Mouse (Mus musculus) CH12.LX (cell line): ENCODE results near the gene Sult1e1. TPM values are rescaled to one million over a fixed set of nuclear protein-coding genes. Genes with fewer than 3 reads are reported as not detected.
A peak's percentile ranks its signal among the peaks of the same experiment; 100 is the strongest.

Experiments used
- DNase-seq: peaks from one replicate; pipeline ENCODE4 v3.0.0-alpha.2; 2013; ENCODE audit errors: extremely low read depth
- H3K27ac ChIP-seq: 2 replicates; pipeline ENCODE4 v1.5.1; 2012; ENCODE audit warnings: low read depth, mild to moderate bottlenecking, control low read depth, moderate library complexity; ENCODE audit not compliant: insufficient read depth
- H3K27me3 ChIP-seq: replicated peaks from 2 replicates; pipeline ENCODE3; 2012; ENCODE audit warnings: inconsistent platforms
- H3K36me3 ChIP-seq, 2 experiments: replicated peaks in 1 of 2; 2 replicates each; pipeline versions ENCODE3 to v1.6.1; 2012; ENCODE audit warnings: inconsistent platforms in 1 of 2, low read length in 1 of 2, mild to moderate bottlenecking in 1 of 2, mixed read lengths in 1 of 2, moderate library complexity in 1 of 2; ENCODE audit not compliant: control insufficient read depth in 1 of 2, insufficient read depth in 1 of 2
- H3K4me1 ChIP-seq, 2 experiments: 2 replicates each; pipeline ENCODE4 v1.6.1; 2012; ENCODE audit warnings: inconsistent platforms in 1 of 2, moderate library complexity in 1 of 2; ENCODE audit not compliant: insufficient read depth in 2 of 2, control insufficient read depth in 1 of 2
- H3K4me2 ChIP-seq: 2 replicates; pipeline ENCODE4 v1.6.1; 2012; ENCODE audit warnings: low read depth, mild to moderate bottlenecking, control low read depth; ENCODE audit not compliant: poor library complexity, insufficient read depth, severe bottlenecking
- H3K4me3 ChIP-seq, 3 experiments: fragments of 150-350 bp in 1 of 3; sonication (generic) in 1 of 3; replicated peaks in 1 of 3; 2 replicates each; pipeline versions ENCODE3 to v1.5.1; 2011 to 2012; ENCODE audit warnings: low read depth in 2 of 3, low read length in 2 of 3, mild to moderate bottlenecking in 2 of 3, moderate library complexity in 2 of 3, control low read depth in 1 of 3, improper control_type of control experiment in 1 of 3, inconsistent platforms in 1 of 3, mixed read lengths in 1 of 3; ENCODE audit not compliant: poor library complexity in 1 of 3
- H3K79me2 ChIP-seq: replicated peaks from 2 replicates; pipeline ENCODE4 v1.6.1; 2012; ENCODE audit warnings: mild to moderate bottlenecking, moderate library complexity; ENCODE audit not compliant: control insufficient read depth, poor library complexity, insufficient read depth, severe bottlenecking; ENCODE audit errors: extremely low read depth
- H3K9ac ChIP-seq: 2 replicates; pipeline ENCODE4 v1.6.1; 2012; ENCODE audit warnings: low read depth, mild to moderate bottlenecking, control low read depth, moderate library complexity; ENCODE audit not compliant: insufficient read depth
- H3K9me3 ChIP-seq: replicated peaks from 2 replicates; pipeline ENCODE3; 2012; ENCODE audit warnings: low read length, inconsistent platforms, mixed read lengths
- BHLHE40 ChIP-seq: IDR thresholded peaks from 2 replicates; pipeline ENCODE4 v1.6.1; 2011; ENCODE audit warnings: mild to moderate bottlenecking, low read depth, low read length, improper control_type of control experiment
- CHD1 ChIP-seq: IDR thresholded peaks from 2 replicates; pipeline ENCODE4 v1.6.1; 2012; ENCODE audit warnings: low read depth, low read length, improper control_type of control experiment, inconsistent platforms
- E2F4 ChIP-seq: IDR thresholded peaks from 2 replicates; pipeline ENCODE4 v1.6.1; 2011; ENCODE audit warnings: low read depth, low read length, improper control_type of control experiment; ENCODE audit not compliant: insufficient replicate concordance
- ETS1 ChIP-seq: conservative IDR thresholded peaks from 2 replicates; pipeline ENCODE4 v1.6.1; 2012; ENCODE audit warnings: low read depth, mild to moderate bottlenecking, inconsistent platforms, low read length, improper control_type of control experiment, moderate library complexity
- GABPA ChIP-seq: IDR thresholded peaks from 2 replicates; pipeline ENCODE4 v1.6.1; 2012; ENCODE audit warnings: low read depth, low read length, improper control_type of control experiment, inconsistent platforms; ENCODE audit not compliant: insufficient replicate concordance
- HCFC1 ChIP-seq: IDR thresholded peaks from 2 replicates; pipeline ENCODE4 v1.6.1; 2012; ENCODE audit warnings: low read depth, mild to moderate bottlenecking, inconsistent platforms, low read length, improper control_type of control experiment
- IRF4 ChIP-seq: IDR thresholded peaks from 2 replicates; pipeline ENCODE4 v1.6.1; 2014; ENCODE audit warnings: low read depth, mild to moderate bottlenecking, inconsistent platforms, low read length, improper control_type of control experiment
- MAFK ChIP-seq: IDR thresholded peaks from 2 replicates; pipeline ENCODE4 v1.6.1; 2011; ENCODE audit warnings: low read length, improper control_type of control experiment; ENCODE audit not compliant: insufficient replicate concordance
- MAX ChIP-seq: IDR thresholded peaks from 2 replicates; pipeline ENCODE4 v1.6.1; 2011; ENCODE audit warnings: low read length, improper control_type of control experiment
- MAZ ChIP-seq: IDR thresholded peaks from 2 replicates; pipeline ENCODE4 v1.6.1; 2012; ENCODE audit warnings: low read depth, mild to moderate bottlenecking, inconsistent platforms, low read length, improper control_type of control experiment, moderate library complexity
- NELFE ChIP-seq: IDR thresholded peaks from 2 replicates; pipeline ENCODE4 v1.6.1; 2011; ENCODE audit warnings: low read depth, low read length, improper control_type of control experiment
- POLR2A ChIP-seq: IDR thresholded peaks from 2 replicates; pipeline ENCODE4 v1.6.1; 2011; ENCODE audit warnings: low read depth, mild to moderate bottlenecking, improper control_type of control experiment, low read length
- RCOR1 ChIP-seq: conservative IDR thresholded peaks from 2 replicates; pipeline ENCODE4 v1.6.1; 2012; ENCODE audit warnings: low read depth, mild to moderate bottlenecking, inconsistent platforms, low read length, improper control_type of control experiment
- SIN3A ChIP-seq: IDR thresholded peaks from 2 replicates; pipeline ENCODE4 v1.6.1; 2012; ENCODE audit warnings: low read length, improper control_type of control experiment, inconsistent platforms
- TCF12 ChIP-seq: IDR thresholded peaks from 2 replicates; pipeline ENCODE4 v1.6.1; 2014; ENCODE audit warnings: low read depth, mild to moderate bottlenecking, inconsistent platforms, low read length, improper control_type of control experiment
- UBTF ChIP-seq: IDR thresholded peaks from 2 replicates; pipeline ENCODE4 v1.6.1; 2012; ENCODE audit warnings: low read depth, mild to moderate bottlenecking, inconsistent platforms, low read length, improper control_type of control experiment, moderate library complexity
- USF1 ChIP-seq: IDR thresholded peaks from 2 replicates; pipeline ENCODE4 v1.6.1; 2014; ENCODE audit warnings: low read depth, mild to moderate bottlenecking, inconsistent platforms, low read length, improper control_type of control experiment
- ZNF384 ChIP-seq: IDR thresholded peaks from 2 replicates; pipeline ENCODE4 v1.6.1; 2012; ENCODE audit warnings: low read depth, low read length, improper control_type of control experiment, inconsistent platforms
- dilution Hi-C: fragments of 300-500 bp; cut with MboI; formaldehyde crosslinking; loops from 2 replicates; pipeline ENCODE4 v1.14.3; 2020; ENCODE audit warnings: low sequenced_read_pairs; ENCODE audit not compliant: extremely low pct_unique_long_range_greater_than_20kb, extremely low pct_ligation_motif_present
- in situ Hi-C: fragments of 300-500 bp; cut with MboI; formaldehyde crosslinking; loops from 3 replicates; pipeline ENCODE4 v1.14.3; 2019; ENCODE audit warnings: low sequenced_read_pairs, low pct_ligation_motif_present, low pct_unique_long_range_greater_than_20kb, mixed read lengths
- polyA plus RNA-seq: library from polyadenylated mRNA; unstranded; fragments of >175 nt; gene quantifications from 2 replicates; pipeline ENCODE4 v1.2.1, GENCODE M21; 2012; ENCODE audit warnings: low read depth; ENCODE audit not compliant: insufficient read length
- total RNA-seq, 2 experiments: library from RNA; depleted of rRNA; stranded (reverse); fragments of 300-350 nt in 1 of 2; fragments of >200 nt in 1 of 2; gene quantifications; 2 replicates each; pipeline ENCODE4 v1.2.3; 2012 to 2014

The Sult1e1 gene
- not detected in 2 replicates for total RNA-seq (2012; rRNA removed)
- total RNA-seq (2014; rRNA removed) = not detected in 2 replicates
- not detected in 2 replicates for polyA plus RNA-seq

- in situ Hi-C loops = no loop called here
- no peak for DNase-seq
- Histone ChIP-seq H3K4me1 (no peaks in the 10 kb centered on the region), H3K9ac (no peak within 1 kb of the TSS), H3K9me3 (no peaks in the 10 kb centered on the region), H3K79me2 (no peaks in the 10 kb centered on the region), H3K4me3 (no peak within 1 kb of the TSS), H3K4me2 (no peak within 1 kb of the TSS), H3K27me3 (no peaks in the 10 kb centered on the region), H3K36me3 (no peaks in the 10 kb centered on the region), H3K27ac (no peak within 1 kb of the TSS)
- dilution Hi-C loops = no loop called here
- TF ChIP-seq ZNF384 = no peak
- TF ChIP-seq MAX = no peak
- TF ChIP-seq GABPA = no peak
- TF ChIP-seq HCFC1 = no peak
- TF ChIP-seq IRF4 = no peak
- TF ChIP-seq E2F4 = no peak
- TF ChIP-seq BHLHE40 = no peak
- TF ChIP-seq RCOR1 = no peak
- no peak for TF ChIP-seq SIN3A
- no peak for TF ChIP-seq ETS1
- TF ChIP-seq NELFE = no peak
- no peak for TF ChIP-seq USF1
- TF ChIP-seq MAZ = no peak
- no peak for TF ChIP-seq POLR2A
- TF ChIP-seq UBTF = no peak
Observed at GRCm38 (mm10) chr5:87591494-87591893, at the start of gene Sult1e1. Gene Sult1e1 (minus strand): TSS chr5:87591594.

DNA sequence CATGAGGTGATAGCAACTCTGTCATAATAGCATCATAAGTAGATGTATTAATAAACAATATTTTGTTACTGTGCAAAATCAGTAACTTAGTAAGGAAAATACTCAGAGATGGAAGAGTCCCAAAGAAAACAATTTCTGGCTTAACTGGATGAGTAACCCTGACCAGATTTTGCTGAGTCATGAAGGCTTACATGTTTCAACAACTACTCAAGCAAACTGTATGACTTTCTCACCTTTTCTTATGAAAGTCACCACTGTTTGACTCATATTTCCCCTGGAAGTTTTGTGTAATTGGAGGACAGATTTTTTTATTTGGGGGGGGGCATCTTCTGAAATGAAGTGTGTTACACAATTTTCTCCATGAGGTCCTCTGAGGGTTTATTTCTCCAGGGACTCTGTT is 31.3 kb upstream of the Sult1e1 start:
- DNase-seq = peak; percentile 9
- in situ Hi-C loops (no loop called here), dilution Hi-C loops (no loop called here)
- Histone ChIP-seq H3K9me3 (no peaks in the 10 kb centered on the region), H3K4me1 (no peaks in the 10 kb centered on the region), H3K36me3 (no peaks in the 10 kb centered on the region), H3K4me2 (no peak overlapping the region), H3K4me3 (no peak overlapping the region), H3K27me3 (no peaks in the 10 kb centered on the region), H3K79me2 (no peaks in the 10 kb centered on the region), H3K27ac (no peak overlapping the region), H3K9ac (no peak overlapping the region)
- no peak for TF ChIP-seq CHD1
- peak; percentile 60; the same call in 1 of the 2 replicates for TF ChIP-seq MAFK
- TF ChIP-seq RCOR1 = no peak
- no peak for TF ChIP-seq MAZ
- TF ChIP-seq TCF12 = no peak
